Mouse (Mus musculus) adipocyte (in vitro differentiated cells): Measurements from ENCODE around the gene Aldh4a1.

Source experiments
- DNase-seq: peaks from one replicate; pipeline ENCODE4 v3.0.0-alpha.2; 2016; ENCODE audit warnings: low spot score

Gene Aldh4a1

GRCm38 (mm10) chr4:139590446-139590845, 32.2 kb upstream of the Aldh4a1 start:
- no peak for DNase-seq

- no peak for DNase-seq
These were observed 29.8 kb upstream of the Aldh4a1 start for GRCm38 (mm10) chr4:139592895-139593294.

GRCm38 (mm10) chr4:139593383-139593782, 29.3 kb upstream of the Aldh4a1 start:
- no peak for DNase-seq

- no peak for DNase-seq
These were observed 28.6 kb upstream of the Aldh4a1 start for GRCm38 (mm10) chr4:139594062-139594461.

- no peak for DNase-seq
These were observed 26.0 kb upstream of the Aldh4a1 start for GRCm38 (mm10) chr4:139596715-139597114.

- DNase-seq: no peak
These were observed 25.1 kb upstream of the Aldh4a1 start for GRCm38 (mm10) chr4:139597286-139598284.

- no peak for DNase-seq
These were observed 24.3 kb upstream of the Aldh4a1 start for GRCm38 (mm10) chr4:139598356-139598755.

GRCm38 (mm10) chr4:139598950-139599518, 23.6 kb upstream of the Aldh4a1 start:
- peak; percentile 93 for DNase-seq

GRCm38 (mm10) chr4:139601519-139602356, 20.9 kb upstream of the Aldh4a1 start:
- DNase-seq: peak; percentile 71

GRCm38 (mm10) chr4:139602357-139603244, 20.1 kb upstream of the Aldh4a1 start, which contains the start of gene Gm21969:
Gene Gm21969, plus strand, starts transcription at chr4:139603186.
- DNase-seq: peak; percentile 70

- DNase-seq: no peak
These were observed 17.4 kb upstream of the Aldh4a1 start for GRCm38 (mm10) chr4:139605216-139605615.

GRCm38 (mm10) chr4:139606732-139607131, 15.9 kb upstream of the Aldh4a1 start:
- DNase-seq: peak; percentile 50

GRCm38 (mm10) chr4:139608975-139609374, 13.7 kb upstream of the Aldh4a1 start:
- DNase-seq: no peak

- DNase-seq: no peak
These were observed 11.7 kb upstream of the Aldh4a1 start for GRCm38 (mm10) chr4:139610954-139611353.

- peak; percentile 80 for DNase-seq
These were observed 11.1 kb upstream of the Aldh4a1 start for GRCm38 (mm10) chr4:139611542-139611953.

GRCm38 (mm10) chr4:139614524-139615260, 8.0 kb upstream of the Aldh4a1 start:
- no peak for DNase-seq

GRCm38 (mm10) chr4:139616276-139617000, 6.2 kb upstream of the Aldh4a1 start:
- no peak for DNase-seq

GRCm38 (mm10) chr4:139617001-139617364, 5.7 kb upstream of the Aldh4a1 start:
- DNase-seq: peak; percentile 30

- DNase-seq: peak; percentile 50
These were observed 2.9 kb upstream of the Aldh4a1 start for GRCm38 (mm10) chr4:139619765-139620164.
